Comparison of ENCODE assay signal across 10 mouse cellular contexts in the genomic region with DNA sequence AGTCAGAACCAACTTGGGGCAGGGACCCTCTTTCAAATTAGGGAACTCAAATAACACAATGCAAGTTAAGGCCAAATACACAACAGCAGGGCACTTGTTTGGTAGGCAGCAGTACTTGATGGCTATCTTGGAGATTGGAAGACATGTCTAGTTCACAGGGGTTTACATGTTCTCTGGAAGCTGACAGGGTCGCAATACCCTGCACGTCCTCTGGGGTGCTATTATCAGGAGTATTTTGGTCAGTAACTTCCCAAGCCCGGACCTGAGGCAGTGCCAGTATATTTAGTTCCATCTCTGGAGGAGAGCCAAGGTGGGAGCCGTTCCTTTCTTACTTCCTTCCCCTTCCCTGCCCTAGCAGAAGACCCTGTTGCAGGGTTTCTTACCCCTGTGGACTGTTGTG.
A peak's percentile ranks its signal among the peaks of the same experiment; 100 is the strongest.
DNase-seq lines count a peak whose midpoint lies in the region; ATAC-seq and TF ChIP-seq lines count a peak whose summit lies in the region.
"Had no signal": no experiment of that assay in that cellular context is flagged by ENCODE, and none has a peak within 500 bp of the region (broad histone marks: within the 10 kb centered on the region; RNA-seq: fewer than 3 reads in every experiment).

No protein-coding gene starts in this region.

- WGBS in lung, embryonic 14.5 days = 61% methylated on average over 4 of the region's 4 CpGs

- no peak overlapping the region for H3K4me2 ChIP-seq in lung, embryonic 14.5 days

- no peak for DNase-seq in gastrocnemius, adult 2 months
- no peak for DNase-seq in gastrocnemius, adult 18-20 months (ENCODE audit: low spot score)
- DNase-seq in lung, embryonic 14.5 days = peak; percentile 55
- DNase-seq in lung, postnatal 25 days (ENCODE audit: low spot score) = no peak
- peak; percentile 66 for DNase-seq in R1 (ENCODE audit: low read depth, low spot score)
- DNase-seq in frontal cortex, postnatal 10 days (ENCODE audit: low spot score in 2 of 2) = no peak
- DNase-seq in layer of hippocampus, postnatal 25 days (ENCODE audit: extremely low spot score in 1 of 2, low spot score in 1 of 2) = no peak

- no peak overlapping the region for H3K27ac ChIP-seq in gastrocnemius, adult 2 months
- H3K27ac ChIP-seq in lung, embryonic 14.5 days (ENCODE audit: low read depth) = no peak overlapping the region
- H3K27ac ChIP-seq: macrophage had no signal

- intact Hi-C loops in gastrocnemius, adult 2 months (cut with DNase I) = no loop called here

- H3K4me3 ChIP-seq in gastrocnemius, adult 2 months = no peak overlapping the region
- no peak overlapping the region for H3K4me3 ChIP-seq in lung, embryonic 14.5 days (ENCODE audit: low read depth, low read length)

- H3K9me3 ChIP-seq in lung, embryonic 14.5 days (ENCODE audit: low read depth, low read length) = no peaks in the 10 kb centered on the region
- H3K9me3 ChIP-seq: G1E had no signal

- TF ChIP-seq CTCF in gastrocnemius, adult 2 months (IDR thresholded peaks at IDR 0.05) = peak; percentile 31
- TF ChIP-seq CTCF in lung, embryonic 14.5 days (IDR thresholded peaks at IDR 0.05; ENCODE audit: low read depth) = peak; percentile 46

- H3K27me3 ChIP-seq in lung, embryonic 14.5 days (ENCODE audit: insufficient read depth, low read length) = no peaks in the 10 kb centered on the region

- ATAC-seq in lung, embryonic 14.5 days (ENCODE audit: insufficient read depth) = no peak
- ATAC-seq in megakaryocyte progenitor cell, adult 5-6 weeks (replicated peaks; ENCODE audit: poor library complexity) = peak; percentile 60

- H3K4me1 ChIP-seq in lung, embryonic 14.5 days (ENCODE audit: insufficient read depth) = no peaks in the 10 kb centered on the region

- no peak overlapping the region for H3K9ac ChIP-seq in lung, embryonic 14.5 days

- H3K36me3 ChIP-seq in lung, embryonic 14.5 days (ENCODE audit: insufficient read depth) = peaks cover 94% of the 10 kb centered on the region

Comparison
In these comparisons a context has a peak if more than half of its experiments do, and no peak if none do; other contexts are left out.
1. DNase-seq: peak in lung, embryonic 14.5 days (single experiment) and R1 (single experiment); none in gastrocnemius, adult 2 months (single experiment), gastrocnemius, adult 18-20 months (single experiment), lung, postnatal 25 days (single experiment), frontal cortex, postnatal 10 days (0 of 2) and layer of hippocampus, postnatal 25 days (0 of 2).